Comparison of ENCODE assay signal across 8 mouse cellular contexts in the genomic region with DNA sequence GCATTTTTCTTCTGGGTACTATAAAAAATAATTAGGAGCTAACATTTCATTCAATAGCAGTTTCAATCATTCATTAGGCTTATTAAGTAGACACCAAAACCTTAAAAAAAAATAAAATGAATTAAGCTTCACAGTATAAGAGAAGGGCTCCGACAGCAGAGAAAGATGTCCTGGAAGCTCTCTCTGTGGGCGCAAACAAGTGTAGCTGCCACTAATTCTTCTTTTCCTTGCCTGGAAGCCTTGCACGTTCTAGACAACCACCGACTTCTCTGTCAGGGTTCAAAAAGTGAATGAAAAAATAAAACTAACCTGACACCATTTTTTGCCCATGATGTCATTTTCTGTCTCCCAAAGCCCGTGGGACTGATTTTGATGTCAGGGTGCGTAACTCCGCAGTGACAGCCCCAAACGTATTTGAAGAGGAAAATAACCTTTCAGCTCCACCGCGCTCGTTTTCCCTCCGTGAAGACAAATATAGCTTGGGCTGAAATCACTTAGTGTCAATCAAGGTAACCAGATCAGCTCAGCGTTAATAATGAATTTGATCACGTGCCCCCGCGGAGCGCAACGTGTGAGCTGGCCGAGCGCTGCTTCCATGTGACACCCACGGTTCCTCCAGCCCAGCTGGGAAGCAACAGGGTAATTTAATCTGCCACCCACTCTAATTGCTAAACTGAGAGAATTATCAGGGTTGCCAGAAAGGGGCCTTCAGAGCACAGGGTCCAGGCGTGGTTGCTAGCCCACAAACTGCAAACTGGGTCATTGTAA.
DNase-seq lines count a peak whose midpoint lies in the region; ATAC-seq and TF ChIP-seq lines count a peak whose summit lies in the region.

No protein-coding gene starts in this region.

- peak; percentile 87 for ATAC-seq in forebrain, embryonic 15.5 days (replicated peaks)
- ATAC-seq in hindbrain, embryonic 11.5 days (ENCODE audit: low FRiP score), result peak; percentile 60
- no peak for ATAC-seq in inflammation-experienced regulatory T-cells, adult 6 months

- no peak overlapping the region for H3K9ac ChIP-seq in forebrain, embryonic 15.5 days (replicated peaks)
- H3K9ac ChIP-seq in hindbrain, embryonic 11.5 days (ENCODE audit: low read depth, low read length), result no peak overlapping the region

- H3K36me3 ChIP-seq in forebrain, embryonic 15.5 days, result no peaks in the 10 kb centered on the region
- H3K36me3 ChIP-seq in hindbrain, embryonic 11.5 days (ENCODE audit: control insufficient read depth, insufficient read depth, low read length), result no peaks in the 10 kb centered on the region

- peaks cover 14% of the 10 kb centered on the region for H3K4me1 ChIP-seq in forebrain, embryonic 15.5 days
- no peaks in the 10 kb centered on the region for H3K4me1 ChIP-seq in hindbrain, embryonic 11.5 days (replicated peaks; ENCODE audit: control insufficient read depth, insufficient read depth, low read length)

- H3K9me3 ChIP-seq in forebrain, embryonic 15.5 days, result no peaks in the 10 kb centered on the region
- no peaks in the 10 kb centered on the region for H3K9me3 ChIP-seq in hindbrain, embryonic 11.5 days (ENCODE audit: control insufficient read depth, low read length)

- peak overlapping the region; percentile 41 for H3K4me2 ChIP-seq in forebrain, embryonic 15.5 days (replicated peaks)
- H3K4me2 ChIP-seq in hindbrain, embryonic 11.5 days (replicated peaks; ENCODE audit: low read depth, low read length), result no peak overlapping the region

- WGBS in forebrain, embryonic 15.5 days, result 6% methylated on average over 22 of the region's 22 CpGs
- WGBS in hindbrain, embryonic 11.5 days, result 33% methylated on average over 22 of the region's 22 CpGs

- H3K27ac ChIP-seq in forebrain, embryonic 15.5 days (replicated peaks), result no peak overlapping the region; the same call in 1 of the 2 replicates
- H3K27ac ChIP-seq in hindbrain, embryonic 11.5 days (ENCODE audit: low read depth, low read length), result no peak overlapping the region
- H3K27ac ChIP-seq in left cerebral cortex, adult 2 months, result no peak overlapping the region

- peak overlapping the region; percentile 18 for H3K4me3 ChIP-seq in forebrain, embryonic 15.5 days
- no peak overlapping the region for H3K4me3 ChIP-seq in hindbrain, embryonic 11.5 days (ENCODE audit: low read depth, low read length)
- peak overlapping the region; percentile 36 for H3K4me3 ChIP-seq in left cerebral cortex, adult 2 months

- no peak for TF ChIP-seq CTCF in left cerebral cortex, adult 2 months (IDR thresholded peaks at IDR 0.05)

- H3K27me3 ChIP-seq in forebrain, embryonic 15.5 days, result no peaks in the 10 kb centered on the region
- H3K27me3 ChIP-seq in hindbrain, embryonic 11.5 days (ENCODE audit: control insufficient read depth, insufficient read depth, low read length), result peaks cover 6% of the 10 kb centered on the region; the same call in 1 of the 2 replicates

- DNase-seq in kidney, adult 11 months, result peak; percentile 54
- DNase-seq in kidney, postnatal 10 days, result no peak
- DNase-seq in hindbrain, embryonic 11.5 days (ENCODE audit: low spot score), result peak; percentile 65
- peak; percentile 19 to 36 for DNase-seq in left cerebral cortex, adult 2 months (ENCODE audit: extremely low spot score in 1 of 2, low spot score in 2 of 2)
- DNase-seq in retina, postnatal 1 day, result peak; percentile 86
- no peak for DNase-seq in cerebellum, adult 18-20 months

- intact Hi-C loops in left cerebral cortex, adult 2 months (cut with DNase I), result no loop called here

Comparison
In these comparisons a context has a peak if more than half of its experiments do, and no peak if none do; other contexts are left out.
1. DNase-seq: peak in kidney, adult 11 months (single experiment), hindbrain, embryonic 11.5 days (single experiment), left cerebral cortex, adult 2 months (2 of 2) and retina, postnatal 1 day (single experiment); none in kidney, postnatal 10 days (single experiment) and cerebellum, adult 18-20 months (0 of 2).